Mouse (Mus musculus): ENCODE results near the gene Olfr71.
A peak's percentile ranks its signal among the peaks of the same experiment; 100 is the strongest.

Gene Olfr71

DNA sequence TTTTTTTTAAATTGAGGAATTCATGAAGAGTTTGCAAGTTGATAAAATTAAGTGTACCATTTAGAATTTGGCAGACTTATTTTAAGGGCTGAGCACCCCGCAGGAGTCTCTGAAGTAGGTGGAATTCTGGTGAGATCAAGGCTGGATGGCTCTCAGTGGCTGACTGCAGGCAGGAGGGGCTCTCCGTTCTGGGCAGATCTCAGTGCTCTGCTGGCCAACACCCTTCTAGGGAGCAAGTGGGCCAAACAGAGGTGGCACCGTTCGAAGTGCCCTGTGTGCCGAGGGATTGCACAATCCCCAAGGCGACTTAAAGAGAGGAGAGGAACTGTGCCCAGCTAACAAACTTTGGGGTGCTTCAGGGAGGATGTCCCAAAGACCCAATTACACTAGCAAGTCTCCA lies at the start of gene Olfr71:
Gene Olfr71, minus strand, starts transcription at position 387 of the 400 bp plus-strand sequence.
- DNase-seq (ENCODE audit: extremely low read depth, insufficient read length, low spot score): no peak

DNA sequence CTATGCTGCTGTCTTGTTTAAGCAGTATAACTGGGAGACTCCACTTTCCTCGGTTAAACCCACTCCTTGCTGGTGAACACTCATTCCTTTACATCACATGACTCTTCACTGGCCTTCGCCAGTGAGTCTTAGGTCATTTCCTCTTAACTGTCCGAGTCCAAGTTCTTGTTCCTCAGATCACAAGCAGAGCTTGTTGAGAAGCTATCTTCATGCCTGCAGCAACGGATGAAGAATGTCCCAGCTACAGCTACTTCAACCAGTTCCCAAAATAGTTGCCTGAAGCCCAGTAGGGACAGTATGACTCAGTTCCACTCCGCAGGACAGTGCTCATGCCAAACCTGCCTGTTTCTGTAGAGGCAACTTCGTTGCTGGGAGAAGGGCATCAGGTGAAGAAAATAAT lies 47.2 kb upstream of the Olfr71 start:
- peak; percentile 64 for DNase-seq (ENCODE audit: extremely low read depth, insufficient read length, low spot score)

DNA sequence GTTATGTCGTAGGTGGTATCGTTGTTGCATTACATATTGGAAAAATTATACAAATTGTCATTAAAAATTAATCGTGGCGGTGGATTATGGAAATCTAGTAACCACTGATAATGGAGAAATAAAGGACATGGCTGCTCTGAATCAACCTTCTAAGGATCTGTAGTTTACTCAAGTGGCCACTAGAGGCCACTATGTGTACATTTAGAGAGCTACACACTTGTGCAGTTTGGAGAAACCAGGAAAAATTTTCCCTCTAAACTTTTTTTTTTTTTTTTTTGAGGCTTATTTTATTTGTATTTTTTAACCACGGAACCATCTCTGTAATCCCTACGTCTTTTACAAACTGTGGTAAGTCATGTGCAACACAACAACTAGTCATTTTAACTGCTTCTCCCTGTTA lies 35.1 kb upstream of the Olfr71 start:
- DNase-seq (ENCODE audit: extremely low read depth, insufficient read length, low spot score): no peak

DNA sequence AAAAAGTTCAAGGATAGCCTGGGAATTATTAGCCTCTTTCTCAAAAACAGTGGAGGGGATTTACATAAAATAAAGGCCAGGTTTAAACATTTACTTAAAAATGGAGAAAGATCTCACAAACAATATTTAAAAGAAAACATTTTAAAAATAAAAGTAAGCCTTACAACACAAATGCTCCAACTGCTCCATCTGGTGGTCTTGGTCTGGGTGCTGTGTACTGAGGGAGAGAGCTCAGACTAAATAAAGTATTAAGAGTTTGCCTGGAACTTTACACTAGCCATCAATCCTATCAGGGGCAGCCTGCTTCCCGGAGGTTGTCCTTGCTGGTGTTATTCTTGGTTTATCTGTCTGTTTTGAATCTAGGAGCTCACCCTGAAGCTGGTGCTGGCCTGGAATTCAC lies 33.0 kb upstream of the Olfr71 start:
- no peak for DNase-seq (ENCODE audit: extremely low read depth, insufficient read length, low spot score)

DNA sequence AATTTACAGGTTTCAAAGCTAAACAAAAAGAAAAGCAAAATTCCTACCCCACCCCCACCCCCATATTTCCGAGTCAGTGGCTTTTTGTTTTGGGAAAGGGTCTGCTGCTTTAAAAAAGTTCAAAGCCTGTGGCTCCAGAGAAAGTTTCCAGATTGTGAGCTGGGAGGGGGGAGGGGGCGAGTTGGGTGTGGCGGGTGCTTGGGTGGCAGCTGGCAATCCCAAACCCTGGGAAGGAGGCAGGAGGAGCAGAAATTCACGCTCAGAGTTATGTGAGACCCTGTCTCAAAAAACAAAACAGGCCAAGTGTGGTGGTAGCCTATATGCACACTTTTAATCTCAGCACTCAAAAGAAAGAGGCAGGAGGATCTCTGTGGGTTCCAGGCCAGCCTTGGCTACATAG lies 32.6 kb upstream of the Olfr71 start:
- DNase-seq (ENCODE audit: extremely low read depth, insufficient read length, low spot score): no peak

DNA sequence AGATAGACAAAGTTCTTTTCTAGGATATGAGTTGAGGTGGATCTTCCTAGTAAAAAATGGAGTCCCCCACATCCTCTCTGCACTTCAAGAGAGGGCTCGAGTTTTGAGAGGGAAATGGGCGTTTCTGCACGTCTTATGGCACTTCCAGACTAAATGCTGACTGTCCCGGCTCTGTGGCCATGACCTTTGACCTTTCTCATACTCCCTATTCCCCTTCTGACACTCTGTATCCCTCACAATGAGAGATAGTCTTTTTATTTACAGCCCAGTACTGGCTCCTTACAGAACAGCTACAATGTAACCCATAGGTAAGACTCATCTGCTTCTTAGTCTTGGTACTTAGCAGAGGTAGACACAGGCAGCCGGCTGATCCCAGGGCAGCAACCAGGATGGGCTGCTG lies 31.5 kb upstream of the Olfr71 start:
- DNase-seq (ENCODE audit: extremely low read depth, insufficient read length, low spot score): no peak

DNA sequence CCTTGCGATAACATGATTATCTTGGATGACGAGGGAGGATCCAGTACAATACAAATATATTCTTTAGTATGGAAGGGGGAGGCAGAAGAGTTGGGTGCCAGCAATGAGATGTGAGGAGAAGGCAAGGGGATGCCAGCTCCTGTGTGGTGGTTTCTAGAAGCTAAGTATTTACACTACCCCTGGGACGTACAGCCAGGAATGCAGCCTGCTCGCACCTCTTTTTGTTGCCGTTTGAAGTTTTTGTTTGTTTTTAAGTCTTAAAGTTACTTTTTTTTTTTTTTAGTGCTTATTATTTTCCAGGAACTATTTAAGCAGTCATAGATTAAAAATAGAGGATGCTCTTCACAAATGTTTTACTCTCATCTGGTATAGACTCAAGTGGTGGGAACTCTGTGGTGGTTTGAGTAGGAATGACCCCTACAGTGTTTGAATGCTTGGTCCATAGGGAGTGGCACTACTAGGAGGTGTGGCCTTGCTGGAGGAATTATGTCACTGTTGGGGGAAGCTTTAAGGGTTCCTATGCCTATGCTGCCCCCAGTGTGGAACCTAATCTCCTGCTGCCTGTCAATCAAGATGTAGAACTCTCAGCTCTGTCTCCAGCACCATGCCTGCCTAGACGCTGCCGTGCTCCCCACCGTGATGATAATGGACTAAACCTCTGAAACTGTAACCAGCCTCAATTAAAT lies 29.1 kb upstream of the Olfr71 start:
- DNase-seq (ENCODE audit: extremely low read depth, insufficient read length, low spot score): no peak

DNA sequence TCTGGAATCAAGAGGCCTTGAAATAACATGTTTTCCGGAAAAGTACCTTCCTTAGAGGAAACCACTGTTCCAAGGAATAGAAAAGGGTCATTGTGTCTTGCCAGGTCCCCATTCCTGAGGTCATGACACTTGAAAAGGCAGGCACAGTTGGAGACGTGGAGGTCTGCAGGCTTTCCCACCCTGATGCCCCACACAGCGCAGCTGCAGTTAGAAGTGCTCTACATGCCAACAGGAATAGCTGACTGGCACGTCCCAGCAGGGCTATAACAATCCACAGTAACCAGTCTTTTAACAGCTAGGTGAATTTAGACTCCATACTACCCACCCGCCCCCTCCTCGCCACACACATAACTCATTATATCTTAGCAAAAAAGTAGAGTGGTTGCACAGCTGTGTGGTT lies 27.1 kb upstream of the Olfr71 start:
- no peak for DNase-seq (ENCODE audit: extremely low read depth, insufficient read length, low spot score)

DNA sequence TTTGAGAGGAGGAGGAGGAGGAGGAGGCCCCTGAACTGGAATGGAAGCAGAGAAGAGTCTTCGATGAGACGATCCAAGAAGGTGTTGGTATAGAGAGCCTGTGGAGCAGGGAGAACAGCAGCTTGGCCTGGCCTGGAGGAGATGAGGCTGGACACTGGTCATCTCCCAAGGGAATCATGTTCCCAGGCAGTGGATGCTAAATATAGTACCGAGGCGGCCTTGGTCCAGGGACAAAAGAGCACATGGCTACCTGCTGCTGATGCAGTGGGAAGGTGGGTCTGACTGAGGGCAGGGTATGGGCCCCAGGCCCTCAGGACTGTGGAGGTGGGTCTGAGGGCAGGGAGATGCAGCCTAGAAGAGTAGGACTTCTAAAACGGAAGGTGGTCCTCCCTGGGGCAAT lies 23.1 kb upstream of the Olfr71 start:
- no peak for DNase-seq (ENCODE audit: extremely low read depth, insufficient read length, low spot score)

DNA sequence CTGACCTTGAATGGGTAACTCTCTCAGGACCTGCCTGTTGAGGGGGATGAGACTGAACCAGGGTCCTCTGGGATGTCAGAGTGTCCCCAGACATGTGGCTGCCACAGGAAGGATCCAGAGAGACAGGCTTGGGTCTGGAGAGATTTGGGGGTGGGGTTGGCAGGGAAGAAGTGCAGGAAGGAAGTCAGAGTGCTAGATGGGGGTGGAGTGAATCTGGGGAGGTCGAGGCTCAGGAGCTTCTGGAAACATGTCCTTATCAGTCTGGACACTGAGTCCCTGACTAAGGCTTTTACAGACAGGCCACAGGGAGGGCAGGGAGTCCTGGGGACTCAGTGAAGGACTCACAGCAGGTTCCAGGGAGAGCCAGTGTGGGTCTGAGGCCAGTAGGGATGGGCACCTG lies 22.1 kb upstream of the Olfr71 start:
- DNase-seq (ENCODE audit: extremely low read depth, insufficient read length, low spot score): no peak

DNA sequence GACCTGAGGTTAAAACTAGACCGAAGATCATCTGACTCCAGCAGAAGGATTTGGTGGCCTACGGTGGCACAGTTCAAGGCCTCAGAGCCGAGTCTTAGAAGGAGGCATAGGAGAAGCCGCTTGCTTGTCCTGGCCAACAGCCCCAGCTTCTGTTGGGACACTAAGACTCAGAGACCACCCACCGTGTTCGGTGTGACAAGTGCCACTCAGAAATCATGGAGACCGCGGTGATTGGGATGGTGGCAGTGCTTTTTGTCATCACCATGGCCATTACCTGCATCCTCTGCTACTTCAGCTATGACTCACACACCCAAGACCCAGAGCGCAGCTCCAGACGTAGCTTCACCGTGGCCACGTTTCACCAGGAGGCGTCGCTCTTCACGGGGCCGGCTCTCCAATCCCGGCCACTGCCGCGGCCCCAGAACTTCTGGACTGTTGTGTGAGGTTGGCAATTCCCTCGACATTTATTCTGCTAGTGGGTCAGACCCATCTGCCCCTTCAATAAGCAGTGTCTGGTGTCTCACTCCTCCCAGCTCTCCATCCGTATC lies 20.8 kb upstream of the Olfr71 start:
- DNase-seq (ENCODE audit: extremely low read depth, insufficient read length, low spot score): no peak

DNA sequence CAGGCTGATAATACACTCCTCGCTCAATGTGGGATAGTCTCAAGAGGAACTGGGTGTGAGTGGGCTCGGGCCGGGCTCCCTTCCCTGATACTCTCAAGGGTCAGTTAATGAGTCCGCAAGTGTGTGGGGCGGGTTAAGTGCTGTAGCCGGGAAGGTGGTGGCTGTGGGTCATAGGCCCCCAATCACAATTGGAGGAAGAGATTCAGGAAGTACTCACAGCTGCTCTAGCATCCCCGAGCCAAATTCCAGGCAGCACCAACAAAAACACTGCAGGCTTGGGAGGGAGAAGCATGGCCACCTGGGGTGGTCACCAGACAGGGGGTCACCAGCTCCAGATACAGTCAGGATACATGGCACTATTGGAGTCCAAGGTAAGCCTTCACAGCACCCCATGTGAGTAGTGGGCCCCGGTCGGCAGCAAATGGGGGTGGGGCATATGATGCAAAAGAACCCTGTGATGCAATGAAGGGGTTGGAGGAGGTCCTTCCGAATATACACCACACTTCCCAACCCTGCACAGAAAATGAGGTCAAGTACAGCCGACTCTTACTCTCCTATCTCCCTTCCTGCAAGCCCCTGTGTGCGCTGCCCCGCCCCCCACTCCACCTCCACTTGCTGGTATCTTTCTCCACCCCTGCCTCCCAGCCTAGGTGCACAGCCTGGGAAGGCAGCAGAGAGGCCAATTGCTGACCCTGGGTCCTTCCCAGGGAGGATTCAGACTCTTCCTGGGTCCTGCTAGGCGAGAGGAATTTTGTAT lies 19.9 kb upstream of the Olfr71 start, which contains the start of gene Spaar:
Gene Spaar, plus strand, starts transcription at position 241 of the 757 bp plus-strand sequence.
- DNase-seq (ENCODE audit: extremely low read depth, insufficient read length, low spot score): no peak

DNA sequence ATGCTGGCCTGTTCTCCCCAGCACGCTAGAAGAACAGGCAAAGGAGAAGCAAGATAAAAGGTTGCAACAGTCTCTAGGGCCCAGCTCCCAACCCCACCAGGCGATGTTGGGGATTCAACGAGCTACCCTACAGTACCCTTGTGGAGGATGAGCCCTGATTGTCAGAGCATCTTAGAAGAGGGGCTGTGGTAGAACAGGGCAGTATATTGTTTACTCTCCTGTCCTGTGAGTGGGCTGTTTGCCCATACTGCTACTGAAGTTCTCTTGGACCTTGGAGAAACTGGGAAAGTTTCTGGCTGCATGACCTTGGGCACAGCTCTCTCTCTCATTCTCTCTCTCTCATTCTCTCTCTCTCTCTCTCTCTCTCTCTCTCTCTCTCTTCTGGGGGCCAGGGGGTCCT lies 19.1 kb upstream of the Olfr71 start:
- no peak for DNase-seq (ENCODE audit: extremely low read depth, insufficient read length, low spot score)

DNA sequence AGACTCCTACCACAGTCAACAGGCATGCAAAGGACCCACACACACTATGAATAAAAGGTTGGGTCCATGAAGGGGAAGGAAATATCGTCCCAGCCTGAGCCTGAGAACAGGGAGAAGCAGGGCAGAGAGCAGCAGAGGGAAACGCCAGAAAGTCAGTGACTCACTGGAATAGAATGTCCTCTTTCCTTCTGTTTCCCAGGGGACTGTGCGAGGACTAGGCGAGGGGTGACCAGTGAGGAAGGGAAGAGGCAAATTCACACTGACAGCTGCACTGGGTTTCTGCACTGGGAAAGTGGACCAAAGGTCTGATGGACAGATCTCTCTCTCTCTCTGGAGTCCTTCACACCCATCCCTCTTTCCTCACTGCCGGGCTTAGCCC lies 18.5 kb upstream of the Olfr71 start:
- DNase-seq (ENCODE audit: extremely low read depth, insufficient read length, low spot score): peak; percentile 79

DNA sequence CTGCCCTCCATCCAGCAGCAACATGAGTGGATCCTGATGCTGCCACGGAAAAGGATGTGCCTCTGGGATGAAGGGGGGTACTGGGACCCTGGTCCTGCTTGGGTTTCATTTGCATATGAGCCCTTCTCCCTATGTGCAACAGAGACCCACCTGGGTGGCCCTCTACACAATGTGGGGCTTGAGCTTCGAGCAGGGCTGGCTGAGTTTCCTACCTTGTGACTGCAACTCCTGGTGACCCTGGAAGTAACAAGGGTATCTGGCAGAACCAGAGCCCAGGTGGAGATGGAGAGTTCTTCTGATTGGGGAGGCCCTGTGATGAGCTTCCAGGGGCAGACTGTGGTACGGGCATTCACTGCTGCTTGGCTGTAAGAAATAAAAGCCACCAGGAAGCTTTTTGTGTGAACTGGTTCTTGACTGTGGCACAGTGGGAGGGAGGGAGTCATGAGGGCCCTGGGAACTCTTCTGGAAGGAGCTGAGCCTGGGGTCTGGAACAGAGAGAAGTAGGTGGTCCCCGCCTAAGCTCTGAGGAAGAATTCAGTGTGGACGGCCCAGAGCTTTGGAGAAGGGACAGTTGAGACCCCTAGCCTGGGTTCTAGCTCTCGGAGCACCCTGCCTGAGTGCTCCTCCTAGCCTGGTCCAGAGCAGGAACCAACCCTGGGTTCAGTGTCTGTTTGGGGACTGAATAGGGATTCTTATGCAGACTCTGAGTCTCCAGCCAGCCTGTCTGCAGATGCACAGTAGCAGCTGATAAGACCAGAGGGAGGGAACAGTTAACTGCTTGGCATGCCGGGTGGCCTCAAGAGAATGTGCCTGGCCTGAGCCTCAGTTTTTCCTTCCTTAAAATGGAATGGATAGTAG lies 17.9 kb upstream of the Olfr71 start:
- no peak for DNase-seq (ENCODE audit: extremely low read depth, insufficient read length, low spot score)

DNA sequence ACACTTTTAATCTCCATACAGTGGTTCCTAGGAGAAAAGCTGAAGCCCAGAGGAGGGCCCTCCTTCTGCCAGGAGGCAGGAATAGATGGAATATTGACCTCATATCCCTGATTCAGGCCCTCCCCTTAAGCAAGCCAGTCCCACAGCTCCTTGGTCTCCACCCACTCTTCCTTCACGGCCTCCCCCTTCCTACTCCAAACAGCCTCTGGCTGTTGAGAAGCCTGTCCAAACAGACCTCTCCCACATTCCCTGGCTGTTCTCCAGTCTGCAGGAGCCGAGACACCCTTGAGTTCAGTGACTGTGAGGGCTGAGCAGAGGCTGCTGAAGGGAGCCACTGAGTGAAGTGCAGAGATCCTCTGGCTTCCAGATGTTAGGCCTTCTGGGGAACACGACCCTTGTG lies 16.9 kb upstream of the Olfr71 start, which contains the start of gene Hrct1:
Gene Hrct1, plus strand, starts transcription at position 194 of the 400 bp plus-strand sequence.
- DNase-seq (ENCODE audit: extremely low read depth, insufficient read length, low spot score): peak; percentile 79

DNA sequence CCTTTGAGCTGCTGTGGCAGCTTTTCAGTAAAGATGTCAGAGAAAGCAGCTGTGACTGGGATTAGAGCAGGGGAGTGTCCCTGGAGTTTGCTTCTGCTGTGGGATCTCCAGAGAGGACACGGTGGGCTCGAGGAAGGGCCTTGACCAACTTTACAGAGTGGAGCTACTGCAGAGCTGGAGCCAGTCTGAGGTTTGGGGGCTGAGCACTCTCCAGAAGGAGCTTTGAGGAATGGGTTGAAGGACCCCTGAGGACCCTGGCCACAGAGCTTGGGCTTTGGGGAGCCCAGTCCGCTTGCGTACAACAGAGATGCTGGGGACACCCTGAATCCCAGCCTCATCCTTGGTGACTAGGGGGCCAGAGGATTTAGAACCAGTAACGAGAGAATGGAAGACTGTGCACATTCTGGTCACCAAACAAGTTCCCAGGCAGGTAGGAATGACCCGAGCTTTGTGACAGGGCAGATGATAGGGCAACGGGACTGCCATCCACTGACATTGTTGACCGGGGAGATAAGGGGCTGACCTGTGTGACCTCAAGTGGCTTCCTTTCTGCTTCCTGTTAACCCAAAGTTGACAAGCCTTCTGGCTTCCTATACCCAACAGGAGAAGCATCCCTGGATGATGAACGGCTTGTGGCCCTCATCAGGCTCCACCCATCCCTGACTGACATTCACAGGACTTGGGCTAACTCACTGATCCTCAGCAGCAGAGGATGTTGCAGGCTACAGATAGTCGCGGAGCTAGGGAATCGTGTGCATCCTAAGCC lies 16.4 kb upstream of the Olfr71 start:
- no peak for DNase-seq (ENCODE audit: extremely low read depth, insufficient read length, low spot score)

DNA sequence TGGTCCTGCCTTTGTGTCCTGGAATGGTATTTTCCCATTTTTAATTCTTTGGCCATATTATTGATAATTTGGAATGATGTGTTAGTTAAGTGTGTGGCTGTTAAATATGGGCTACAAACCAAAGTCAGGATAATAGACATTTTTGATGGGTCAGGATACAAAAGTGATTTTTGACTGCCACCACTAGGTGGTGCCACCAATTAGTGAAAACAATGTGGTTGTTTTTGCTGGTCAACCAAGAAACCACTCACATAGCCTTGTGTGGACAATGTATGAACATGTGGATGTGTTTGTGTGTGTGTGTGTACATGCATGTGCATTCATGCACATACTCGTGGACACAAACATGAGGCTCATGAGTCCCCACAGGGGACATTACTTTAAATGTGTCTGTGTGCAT lies 14.7 kb upstream of the Olfr71 start:
- DNase-seq (ENCODE audit: extremely low read depth, insufficient read length, low spot score): no peak

DNA sequence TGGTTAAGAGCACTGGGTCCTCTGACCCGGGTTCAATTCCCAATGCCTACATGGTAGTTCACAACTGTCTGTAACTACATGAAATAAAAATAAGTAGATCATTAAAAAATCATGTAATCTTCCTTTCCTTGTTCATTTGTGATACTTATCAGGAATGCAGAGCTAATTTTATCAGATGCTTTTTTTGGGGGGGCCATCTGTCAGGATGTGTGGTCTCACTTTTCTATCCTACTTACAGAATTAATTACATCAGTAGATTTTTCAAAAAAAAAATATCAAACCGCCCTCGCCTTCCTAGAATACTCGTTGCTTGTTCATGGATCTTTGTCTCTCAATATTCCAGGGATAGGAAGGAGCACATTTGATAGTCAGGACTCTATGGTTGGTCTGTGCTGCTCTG lies 12.1 kb upstream of the Olfr71 start:
- DNase-seq (ENCODE audit: extremely low read depth, insufficient read length, low spot score): no peak

DNA sequence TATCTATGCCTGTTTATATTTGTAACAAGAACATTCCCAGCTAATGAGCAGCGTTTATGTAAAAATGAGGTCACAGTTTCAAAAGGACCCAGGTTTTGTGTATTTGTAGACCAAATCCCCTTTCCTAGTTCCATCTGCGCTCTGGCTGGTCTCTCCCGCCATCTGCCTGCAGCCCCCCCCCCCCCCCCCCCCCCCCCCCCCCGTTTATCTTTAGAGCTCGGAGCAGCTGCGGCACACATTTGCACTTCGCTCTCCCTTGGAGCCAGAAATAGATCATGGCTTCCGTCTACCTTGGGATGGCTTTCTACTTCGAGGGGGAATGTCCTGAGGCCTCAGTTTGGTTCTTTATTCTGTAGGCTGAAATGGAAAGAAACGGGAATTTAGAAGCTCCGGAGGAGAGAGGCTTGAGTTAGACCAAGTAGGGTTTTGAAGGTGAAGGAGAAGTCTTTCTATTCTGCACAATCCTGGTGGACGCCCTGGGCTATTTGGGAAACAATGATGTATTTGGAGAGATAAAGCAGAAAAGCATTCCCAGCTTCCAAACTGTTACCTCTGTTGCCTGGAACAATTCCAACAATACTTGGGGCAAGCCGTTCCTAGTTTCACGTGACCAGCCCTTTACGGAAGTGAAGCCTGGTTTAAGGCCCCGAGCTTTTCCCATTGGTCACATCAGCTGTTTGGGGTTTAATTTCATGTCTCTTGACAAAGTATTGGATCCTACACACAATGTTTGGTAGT lies 10.6 kb upstream of the Olfr71 start:
- no peak for DNase-seq (ENCODE audit: extremely low read depth, insufficient read length, low spot score)

Data from 3134 (cell line).